Mouse (Mus musculus) lung, adult 2 months (tissue): Measurements from ENCODE around the gene Tbl3. TPM values are rescaled to one million over a fixed set of nuclear protein-coding genes. Genes with fewer than 3 reads are reported as not detected.

ENCODE experiments used
- DNase-seq: peaks from one replicate; pipeline ENCODE4 v3.0.0; 2022
- H3K4me1 ChIP-seq: fragments of 200-500 bp; 2 replicates; pipeline ENCODE4 v1.6.1; 2011; ENCODE audit warnings: low read length; ENCODE audit not compliant: control insufficient read depth, insufficient read depth
- H3K4me3 ChIP-seq: fragments of 200-500 bp; replicated peaks from 2 replicates; pipeline ENCODE3; 2011; ENCODE audit warnings: low read depth, mild to moderate bottlenecking, control low read depth, low read length; ENCODE audit errors: extremely low read depth
- CTCF ChIP-seq: fragments of 200-500 bp; IDR thresholded peaks from 2 replicates; pipeline ENCODE4 v1.5.1; 2011; ENCODE audit warnings: mild to moderate bottlenecking, low read length, control low read depth; ENCODE audit not compliant: insufficient read depth
- POLR2A ChIP-seq: fragments of 200-500 bp; IDR thresholded peaks from 2 replicates; pipeline ENCODE4 v1.6.1; 2011; ENCODE audit warnings: low read depth, mild to moderate bottlenecking, control low read depth, low read length, borderline replicate concordance; ENCODE audit errors: extremely low read depth
- WGBS: fragments of 180-500 bp; shearing (Covaris S2); methylation state at CpG from one replicate; pipeline ENCODE4 v1.1.7; 2018; 5-methylcytosine and 5-hydroxymethylcytosine counted together
- polyA plus RNA-seq: library from polyadenylated mRNA; depleted of rRNA; stranded (reverse); fragments of >200 nt; gene quantifications from 2 replicates; pipeline ENCODE4 v1.2.3, GENCODE M21; 2012; rRNA removed

The Tbl3 gene
- polyA plus RNA-seq: 45.4 and 60.7 TPM in 2 replicates

DNA sequence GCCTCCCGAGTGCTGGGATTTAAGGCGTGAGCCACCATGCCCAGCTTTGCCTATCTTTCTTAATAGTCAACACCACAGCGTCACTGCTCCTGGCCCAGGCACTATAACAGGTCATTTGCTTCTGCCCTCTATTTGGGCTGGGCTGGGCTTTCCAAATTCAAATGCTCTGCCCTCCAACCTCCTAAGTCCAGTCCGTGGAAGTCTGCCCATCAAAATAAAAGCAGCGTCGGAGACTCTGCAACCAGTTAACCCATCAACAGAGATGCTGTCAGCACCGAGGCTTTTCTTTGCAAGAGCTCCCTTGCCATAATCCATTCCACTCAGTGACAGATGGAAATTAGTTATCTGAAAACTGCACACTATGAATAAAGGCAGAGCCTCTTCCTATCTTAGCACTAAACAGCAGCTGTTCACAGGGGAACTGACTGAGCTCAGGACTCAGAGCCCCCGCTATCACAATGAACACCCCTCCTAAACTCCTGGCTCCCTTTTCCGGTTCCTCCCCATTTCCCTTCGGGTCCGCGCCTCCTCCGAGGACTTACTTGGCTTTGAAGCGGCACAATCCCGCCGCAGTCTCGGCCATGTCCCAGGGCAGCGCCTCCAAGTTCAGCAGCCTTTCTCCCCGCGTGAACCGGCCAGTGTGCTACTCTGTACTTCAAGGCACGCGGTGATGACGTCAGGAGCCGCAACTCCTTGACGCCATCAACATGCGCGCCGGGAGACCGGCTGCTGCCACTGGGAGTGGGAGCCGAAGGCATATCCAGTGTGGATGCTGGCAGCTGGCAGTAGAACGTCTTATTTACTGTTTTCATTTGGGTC, at the start of gene Tbl3:
Gene Tbl3 (minus strand): TSS at position 679 of the 819 bp plus-strand sequence.
- WGBS: 3% methylated on average over 32 of the region's 32 CpGs
- peak within 1 kb of the TSS; percentile 87 for H3K4me3 ChIP-seq
- peak; percentile 94 for DNase-seq
- peak; percentile 83; the same call in 1 of the 2 replicates for TF ChIP-seq POLR2A
- TF ChIP-seq CTCF: no peak
- 0 out of 2 replicates have a peak, but pooled peaks cover 2% of the 10 kb centered on the region for H3K4me1 ChIP-seq

DNA sequence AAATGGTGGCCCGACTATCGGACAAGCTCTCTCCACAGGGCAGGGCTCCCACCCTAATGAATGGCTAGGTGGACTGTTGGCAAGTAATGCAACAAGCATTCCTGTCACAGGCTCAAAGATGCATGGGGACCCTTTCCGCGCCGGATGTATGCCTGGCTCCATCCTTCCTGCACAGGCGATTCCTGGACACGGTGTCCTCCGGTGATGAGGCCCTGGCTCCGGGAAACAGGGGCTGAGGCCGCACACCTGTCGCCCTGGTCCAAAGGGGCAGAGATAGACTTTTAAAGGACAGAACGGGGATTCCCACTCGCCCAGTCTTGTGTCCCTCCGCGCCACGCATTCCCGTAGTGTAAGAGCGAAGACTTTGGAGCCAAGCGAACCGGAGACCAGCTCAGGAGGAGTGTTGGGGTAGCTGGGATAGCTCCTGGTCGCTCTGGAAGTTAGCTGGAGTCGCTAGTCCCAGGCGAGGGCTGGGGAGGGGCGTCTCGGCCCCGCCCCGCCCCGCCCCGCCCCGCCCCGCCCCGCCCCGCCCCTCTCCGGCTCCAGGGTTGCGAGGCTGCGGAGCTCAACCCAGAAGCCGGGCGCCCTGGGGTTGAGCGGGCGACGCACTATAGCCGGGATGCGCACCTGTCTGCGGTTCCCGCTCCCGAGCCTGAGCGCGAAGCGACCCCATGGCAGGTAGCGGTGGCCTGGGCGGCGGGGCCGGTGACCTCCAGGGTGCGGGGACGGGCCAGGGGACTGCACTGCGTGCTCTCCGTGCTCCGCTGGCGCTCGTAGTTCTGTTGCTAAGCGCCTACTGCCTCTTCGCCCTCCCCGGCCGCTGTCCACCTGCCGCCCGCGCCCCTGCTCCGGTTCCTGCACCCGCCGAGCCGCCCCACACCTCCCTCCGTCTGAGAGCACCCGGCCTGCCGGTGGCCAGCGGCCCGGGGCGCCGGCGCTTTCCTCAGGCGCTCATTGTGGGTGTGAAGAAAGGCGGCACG, 45.2 kb upstream of the Tbl3 start, which contains the start of gene Hs3st6:
Gene Hs3st6 (plus strand): TSS at position 574 of the 980 bp plus-strand sequence.
- Histone ChIP-seq H3K4me1 (no peaks in the 10 kb centered on the region), H3K4me3 (peak within 1 kb of the TSS; percentile 47)
- TF ChIP-seq POLR2A (no peak), CTCF (no peak)
- 1% methylated on average over 82 of the region's 82 CpGs for WGBS
- peak; percentile 51 for DNase-seq

DNA sequence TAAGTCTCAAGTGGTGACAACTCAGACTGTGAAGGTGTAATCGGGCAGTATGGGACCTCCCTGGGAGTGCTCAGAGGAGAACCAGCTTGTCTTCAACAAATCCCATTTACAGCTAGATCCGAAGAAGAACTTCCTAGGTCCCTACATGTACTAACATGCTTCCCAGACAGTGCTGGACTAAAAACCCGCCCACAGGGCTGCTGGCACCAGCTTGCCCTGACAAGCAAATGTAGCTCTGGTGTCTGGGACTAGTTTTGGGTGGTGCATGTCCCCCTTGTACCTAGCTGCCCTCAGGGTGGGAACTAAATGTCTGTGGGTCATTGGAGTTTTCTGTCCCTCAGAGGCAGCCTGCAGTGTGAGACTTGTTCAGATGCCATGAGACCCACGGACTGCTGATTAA, 44.1 kb upstream of the Tbl3 start:
- H3K4me1 ChIP-seq: no peaks in the 10 kb centered on the region
- no peak overlapping the region for H3K4me3 ChIP-seq
- TF ChIP-seq POLR2A (no peak), CTCF (no peak)
- WGBS: 13% methylated on average over 4 of the region's 4 CpGs
- DNase-seq: no peak

DNA sequence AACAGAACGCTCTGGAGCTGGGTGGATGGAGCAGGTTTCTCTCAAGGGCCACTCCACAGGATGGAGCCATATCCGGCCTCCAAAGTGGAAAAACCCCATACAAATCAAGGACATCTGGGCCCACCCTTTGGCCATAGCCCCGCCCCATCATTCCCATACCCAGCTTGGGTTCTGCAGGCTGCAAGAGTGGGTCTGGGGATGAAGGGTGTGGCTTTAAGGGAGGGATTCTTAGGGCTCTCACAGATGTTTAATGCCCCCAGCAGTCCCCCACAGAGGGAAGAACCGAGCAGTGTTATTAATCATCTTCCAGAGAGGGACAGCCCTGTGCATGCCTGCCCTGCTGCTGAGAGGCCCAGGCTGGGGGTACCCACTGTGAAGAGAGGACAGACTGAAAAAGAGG, 39.5 kb upstream of the Tbl3 start:
- WGBS: 46% methylated on average over 4 of the region's 4 CpGs
- no peak for DNase-seq
- Histone ChIP-seq H3K4me1 (no peaks in the 10 kb centered on the region), H3K4me3 (no peak overlapping the region)
- TF ChIP-seq CTCF (no peak), POLR2A (no peak)

DNA sequence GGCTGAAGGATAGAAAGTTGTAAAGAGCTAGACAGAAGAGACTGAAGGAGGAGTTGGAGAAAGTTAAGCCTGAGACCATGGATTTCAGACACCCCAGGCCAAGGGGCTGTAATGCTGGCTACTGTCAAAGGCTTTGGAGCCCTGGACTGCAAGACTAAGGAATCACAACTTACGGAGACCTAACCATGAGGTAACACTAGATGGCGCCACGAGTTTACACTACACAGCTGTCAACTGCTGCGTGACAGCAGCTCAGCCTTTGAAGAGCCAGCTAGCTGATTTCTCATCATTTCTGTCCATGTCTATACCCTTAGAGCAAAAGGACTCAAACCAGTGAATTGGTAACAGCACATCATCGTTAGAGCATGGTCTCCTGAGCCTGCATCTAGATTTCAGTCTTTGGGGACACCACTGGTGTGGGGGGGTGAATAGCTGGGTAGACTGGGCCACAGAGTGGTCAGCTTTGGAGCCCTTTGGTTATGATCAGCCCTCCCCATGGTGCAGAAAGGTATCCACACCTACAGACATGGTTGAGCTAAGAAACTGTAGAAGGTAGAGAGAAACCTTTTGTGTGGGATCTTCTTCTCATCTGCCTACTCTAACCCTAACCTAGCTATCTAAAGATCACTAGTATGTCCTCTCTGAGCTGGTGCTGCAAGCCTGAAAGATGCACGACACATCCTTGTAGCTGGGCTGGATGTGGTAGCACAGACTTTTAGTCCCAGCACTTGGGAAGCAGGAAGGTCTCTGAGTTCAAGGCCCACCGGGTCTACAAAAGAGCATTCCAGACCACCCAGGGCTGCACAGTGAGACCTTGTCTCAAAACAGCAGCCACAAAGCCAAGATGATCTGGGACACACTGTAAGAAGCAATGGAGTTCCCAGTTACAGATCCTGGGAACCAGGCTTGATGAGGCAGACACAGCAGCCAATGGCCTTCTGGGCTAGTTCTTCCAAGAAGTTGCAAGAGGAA, 38.4 kb upstream of the Tbl3 start:
- H3K4me1 ChIP-seq: no peaks in the 10 kb centered on the region
- no peak overlapping the region for H3K4me3 ChIP-seq
- peak; percentile 76 for DNase-seq
- TF ChIP-seq POLR2A (no peak), CTCF (peak; percentile 93)
- WGBS: 20% methylated on average over 7 of the region's 7 CpGs

DNA sequence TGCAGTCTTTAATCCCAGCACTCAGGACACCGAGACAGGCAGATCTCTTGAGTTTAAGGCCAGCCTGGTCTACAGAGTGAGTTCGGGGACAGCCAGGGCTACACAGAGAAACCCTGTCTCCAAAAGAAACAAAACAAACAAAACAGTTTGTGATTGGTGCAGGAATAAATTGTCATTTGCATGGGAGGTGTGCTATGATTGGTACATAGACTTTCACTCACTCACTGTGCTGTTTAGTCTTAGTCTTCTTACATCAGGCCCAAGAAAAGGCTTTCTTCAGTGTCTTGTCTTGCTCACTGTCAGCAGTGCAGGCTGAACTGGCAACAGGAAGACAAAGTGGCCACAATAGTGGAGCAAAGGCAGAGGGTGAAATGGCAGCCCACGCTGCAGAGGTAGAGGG, 36.9 kb upstream of the Tbl3 start:
- Histone ChIP-seq H3K4me1 (no peaks in the 10 kb centered on the region), H3K4me3 (no peak overlapping the region)
- no peak for TF ChIP-seq CTCF
- no peak for TF ChIP-seq POLR2A
- 74% methylated on average over 3 of the region's 3 CpGs for WGBS
- DNase-seq: no peak

DNA sequence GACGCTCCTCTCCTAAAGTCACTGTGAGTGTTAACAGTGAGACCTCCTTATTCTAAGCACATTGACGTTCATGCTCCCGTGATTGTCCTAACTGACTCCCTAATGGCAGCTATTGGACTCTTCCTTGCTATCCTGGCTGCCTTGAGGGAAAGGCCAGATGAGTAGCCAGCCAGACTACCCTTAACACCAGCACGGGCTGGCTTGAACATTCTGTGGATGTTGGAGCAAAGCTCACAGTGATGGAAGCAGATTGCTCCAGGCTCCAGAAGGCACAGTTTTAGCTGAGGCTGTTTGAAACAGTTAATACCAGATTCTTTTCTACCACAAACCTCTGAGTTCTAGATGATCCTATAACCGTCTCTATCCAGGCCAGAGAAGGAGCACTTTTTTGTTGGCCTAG, 36.4 kb upstream of the Tbl3 start:
- WGBS: 72% methylated on average over 5 of the region's 5 CpGs
- H3K4me3 ChIP-seq: no peak overlapping the region
- TF ChIP-seq CTCF: no peak
- TF ChIP-seq POLR2A: no peak
- no peak for DNase-seq
- no peaks in the 10 kb centered on the region for H3K4me1 ChIP-seq

DNA sequence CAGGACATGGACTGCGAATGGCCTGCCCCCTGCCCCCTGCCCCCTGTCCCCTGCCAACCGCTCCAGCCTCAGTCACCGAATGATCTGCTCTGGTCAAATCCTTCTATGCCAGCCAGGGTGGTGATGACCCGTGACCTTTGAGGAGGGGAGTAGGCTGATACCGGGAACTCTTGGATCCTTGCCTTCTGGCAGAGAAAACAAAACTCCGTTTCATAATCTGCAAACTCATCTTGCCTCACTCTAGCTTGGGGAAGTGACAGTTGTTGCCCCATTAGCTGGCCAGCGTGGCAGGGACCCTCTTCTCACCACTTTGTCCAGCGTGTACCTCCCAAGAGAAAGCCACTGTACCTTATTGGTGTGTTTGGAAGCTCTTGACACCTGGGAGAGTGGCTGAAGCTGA, 34.8 kb upstream of the Tbl3 start:
- no peak for TF ChIP-seq POLR2A
- TF ChIP-seq CTCF: no peak
- WGBS: 56% methylated on average over 8 of the region's 8 CpGs
- no peak for DNase-seq
- no peak overlapping the region for H3K4me3 ChIP-seq
- peaks cover 3% of the 10 kb centered on the region; the same call in 1 of the 2 replicates for H3K4me1 ChIP-seq

DNA sequence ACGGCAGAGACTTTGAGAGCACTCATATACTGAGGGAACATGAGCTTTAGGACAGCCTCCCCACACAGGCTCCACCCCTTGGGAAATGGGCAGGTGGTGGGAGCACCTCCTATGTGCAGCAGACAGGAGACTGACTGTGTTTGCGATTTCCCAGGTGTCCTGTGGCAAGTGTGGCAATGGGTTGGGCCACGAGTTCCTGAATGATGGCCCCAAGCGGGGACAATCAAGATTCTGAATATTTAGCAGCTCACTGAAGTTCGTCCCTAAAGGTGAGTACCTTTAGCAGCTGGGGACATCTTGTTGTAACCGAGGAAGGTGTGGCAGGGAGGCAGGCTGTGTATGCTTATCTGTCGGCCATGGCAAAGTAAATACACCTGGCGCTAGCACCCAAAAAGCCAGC, 32.5 kb upstream of the Tbl3 start:
- H3K4me3 ChIP-seq: no peak overlapping the region
- no peak for DNase-seq
- peaks cover 5% of the 10 kb centered on the region; the same call in 1 of the 2 replicates for H3K4me1 ChIP-seq
- 80% methylated on average over 8 of the region's 8 CpGs for WGBS
- TF ChIP-seq CTCF: no peak
- no peak for TF ChIP-seq POLR2A
